Mouse (Mus musculus) small intestine, adult 2 months (tissue): ENCODE results near the gene Nt5dc1. TPM values are rescaled to one million over a fixed set of nuclear protein-coding genes. Genes with fewer than 3 reads are reported as not detected.

Experiments used
- H3K27ac ChIP-seq: fragments of 200-500 bp; 2 replicates; pipeline ENCODE4 v1.5.1; 2012; ENCODE audit warnings: low read depth, low read length, control low read depth, inconsistent platforms; ENCODE audit not compliant: insufficient read depth
- H3K27me3 ChIP-seq: fragments of 200-500 bp; 2 replicates; pipeline ENCODE4 v1.6.1; 2012; ENCODE audit warnings: mild to moderate bottlenecking, moderate library complexity, low read length, inconsistent platforms; ENCODE audit not compliant: control insufficient read depth, insufficient read depth
- H3K36me3 ChIP-seq: fragments of 200-500 bp; 2 replicates; pipeline ENCODE4 v1.6.1; 2012; ENCODE audit warnings: mild to moderate bottlenecking, low read length, control low read depth, inconsistent platforms; ENCODE audit not compliant: control insufficient read depth, insufficient read depth
- H3K4me1 ChIP-seq: fragments of 200-500 bp; 2 replicates; pipeline ENCODE4 v1.6.1; 2012; ENCODE audit warnings: low read length, inconsistent platforms, mixed read lengths; ENCODE audit not compliant: control insufficient read depth, insufficient read depth, insufficient read length
- H3K4me3 ChIP-seq: fragments of 200-500 bp; 2 replicates; pipeline ENCODE4 v1.5.1; 2012; ENCODE audit warnings: low read depth, mild to moderate bottlenecking, control low read depth, inconsistent platforms, low read length, moderate library complexity
- CTCF ChIP-seq: fragments of 200-500 bp; IDR thresholded peaks from 2 replicates; pipeline ENCODE4 v1.5.1; 2012; ENCODE audit warnings: low read depth, mild to moderate bottlenecking, control low read depth, inconsistent platforms, low read length, moderate library complexity, mixed read lengths; ENCODE audit not compliant: insufficient replicate concordance, insufficient read length; ENCODE audit errors: extremely low read depth
- POLR2A ChIP-seq: fragments of 200-500 bp; IDR thresholded peaks from 2 replicates; pipeline ENCODE4 v1.6.1; 2012; ENCODE audit warnings: low read depth, mild to moderate bottlenecking, control low read depth, inconsistent platforms, low read length, moderate library complexity
- WGBS: fragments of 180-500 bp; shearing (Covaris S2); methylation state at CpG from one replicate; pipeline ENCODE4 v1.1.7; 2018; 5-methylcytosine and 5-hydroxymethylcytosine counted together
- polyA plus RNA-seq: library from polyadenylated mRNA; depleted of rRNA; stranded (reverse); fragments of >200 nt; gene quantifications from 2 replicates; pipeline ENCODE4 v1.2.3, GENCODE M21; 2012

The Nt5dc1 gene
- polyA plus RNA-seq, 1 experiment: 4.5 TPM

DNA sequence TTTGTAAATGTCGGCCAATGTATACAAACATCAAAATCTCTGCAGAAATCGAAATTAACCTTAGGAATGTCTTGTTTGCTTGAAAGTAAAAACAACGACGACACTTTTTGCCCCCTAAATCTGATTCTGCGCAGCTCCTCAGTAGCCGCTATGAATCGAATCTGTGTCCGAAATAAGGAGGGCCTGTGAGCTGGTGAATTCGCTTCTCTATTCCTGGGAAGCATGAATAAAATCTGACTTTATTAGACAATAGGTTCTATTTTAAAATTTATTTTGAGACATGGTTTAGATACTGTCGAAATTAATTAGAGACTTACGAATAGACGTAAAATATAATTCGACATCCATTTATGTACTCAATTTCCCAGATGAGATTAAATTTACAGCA, 121.4 kb downstream of the Nt5dc1 start:
- no peaks in the 10 kb centered on the region for H3K27me3 ChIP-seq
- H3K4me1 ChIP-seq: peaks cover 14% of the 10 kb centered on the region
- TF ChIP-seq POLR2A: no peak
- no peak for TF ChIP-seq CTCF
- H3K36me3 ChIP-seq: no peaks in the 10 kb centered on the region
- H3K4me3 ChIP-seq: no peak overlapping the region; the same call in 1 of the 2 replicates
- no peak overlapping the region for H3K27ac ChIP-seq
- 7% methylated on average over 13 of the region's 13 CpGs for WGBS

DNA sequence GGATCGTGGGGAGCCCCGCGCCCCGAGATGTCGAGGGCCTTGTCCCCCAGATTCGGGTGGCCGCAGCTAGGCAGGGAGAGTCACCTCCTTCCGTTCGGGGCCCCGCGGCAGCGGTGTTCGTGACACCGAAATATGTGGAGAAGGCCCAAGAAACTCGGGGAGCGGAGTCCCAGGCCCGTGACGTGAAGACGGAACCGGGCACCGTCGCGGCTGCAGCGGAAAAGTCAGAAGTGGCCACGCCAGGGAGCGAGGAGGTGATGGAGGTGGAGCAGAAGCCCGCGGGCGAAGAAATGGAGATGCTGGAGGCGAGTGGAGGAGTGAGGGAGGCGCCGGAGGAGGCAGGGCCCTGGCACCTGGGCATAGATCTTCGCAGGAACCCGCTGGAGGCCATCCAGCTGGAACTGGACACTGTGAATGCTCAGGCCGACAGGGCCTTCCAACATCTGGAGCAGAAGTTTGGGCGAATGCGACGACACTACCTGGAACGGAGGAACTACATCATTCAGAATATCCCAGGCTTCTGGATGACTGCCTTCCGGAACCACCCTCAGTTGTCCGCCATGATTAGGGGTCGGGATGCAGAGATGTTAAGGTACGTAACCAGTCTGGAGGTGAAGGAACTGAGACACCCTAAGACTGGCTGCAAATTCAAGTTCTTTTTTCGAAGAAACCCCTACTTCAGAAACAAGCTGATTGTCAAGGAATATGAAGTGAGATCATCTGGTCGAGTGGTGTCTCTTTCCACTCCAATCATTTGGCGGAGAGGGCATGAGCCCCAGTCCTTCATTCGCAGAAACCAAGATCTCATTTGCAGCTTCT, 135.7 kb downstream of the Nt5dc1 start:
- no peaks in the 10 kb centered on the region for H3K27me3 ChIP-seq
- peak overlapping the region; percentile 92 for H3K4me3 ChIP-seq
- peaks cover 5% of the 10 kb centered on the region; the same call in 1 of the 2 replicates for H3K4me1 ChIP-seq
- H3K27ac ChIP-seq: peak overlapping the region; percentile 71
- TF ChIP-seq POLR2A: no peak
- TF ChIP-seq CTCF: no peak
- H3K36me3 ChIP-seq: peaks cover 4% of the 10 kb centered on the region; the same call in 1 of the 2 replicates
- WGBS: 1% methylated on average over 47 of the region's 47 CpGs

DNA sequence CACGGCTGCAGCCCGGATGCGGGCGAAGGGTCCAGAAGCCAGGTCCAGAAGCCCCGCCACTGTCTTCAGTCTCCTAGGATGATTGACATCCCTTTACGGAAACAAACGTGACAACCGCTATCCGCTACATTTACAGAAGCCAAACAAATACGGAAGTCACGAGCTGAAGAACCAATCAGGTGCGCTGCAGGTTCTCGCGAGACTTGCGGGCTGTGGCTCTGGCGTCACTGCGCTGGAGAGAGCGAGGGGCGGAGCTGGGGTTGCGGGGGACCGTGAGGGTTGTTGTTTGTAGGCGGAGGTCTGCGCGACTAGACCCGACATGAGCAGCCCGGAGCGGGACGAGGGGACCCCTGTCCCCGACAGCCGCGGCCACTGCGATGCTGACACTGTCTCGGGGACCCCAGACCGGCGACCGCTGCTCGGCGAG, 136.4 kb downstream of the Nt5dc1 start, which contains the start of gene Tspyl1:
Tspyl1 (plus strand) TSS at position 229 of the 427 bp plus-strand sequence.
- WGBS: under 1% methylated on average over 38 of the region's 38 CpGs
- Histone ChIP-seq H3K4me3 (peak within 1 kb of the TSS; percentile 92), H3K4me1 (peaks cover 5% of the 10 kb centered on the region; the same call in 1 of the 2 replicates), H3K27me3 (no peaks in the 10 kb centered on the region), H3K27ac (peak within 1 kb of the TSS; percentile 71), H3K36me3 (no peaks in the 10 kb centered on the region)
- peak; percentile 73 for TF ChIP-seq POLR2A
- TF ChIP-seq CTCF: no peak

- Histone ChIP-seq H3K4me3 (peak overlapping the region; percentile 92), H3K27me3 (no peaks in the 10 kb centered on the region), H3K27ac (peak overlapping the region; percentile 42; the same call in 1 of the 2 replicates), H3K4me1 (peaks cover 5% of the 10 kb centered on the region; the same call in 1 of the 2 replicates), H3K36me3 (no peaks in the 10 kb centered on the region)
- TF ChIP-seq POLR2A (no peak), CTCF (no peak)
- WGBS: 11% methylated on average over 14 of the region's 14 CpGs
These were observed 137.0 kb downstream of the Nt5dc1 start for GRCm38 (mm10) chr10:34281211-34281961.

DNA sequence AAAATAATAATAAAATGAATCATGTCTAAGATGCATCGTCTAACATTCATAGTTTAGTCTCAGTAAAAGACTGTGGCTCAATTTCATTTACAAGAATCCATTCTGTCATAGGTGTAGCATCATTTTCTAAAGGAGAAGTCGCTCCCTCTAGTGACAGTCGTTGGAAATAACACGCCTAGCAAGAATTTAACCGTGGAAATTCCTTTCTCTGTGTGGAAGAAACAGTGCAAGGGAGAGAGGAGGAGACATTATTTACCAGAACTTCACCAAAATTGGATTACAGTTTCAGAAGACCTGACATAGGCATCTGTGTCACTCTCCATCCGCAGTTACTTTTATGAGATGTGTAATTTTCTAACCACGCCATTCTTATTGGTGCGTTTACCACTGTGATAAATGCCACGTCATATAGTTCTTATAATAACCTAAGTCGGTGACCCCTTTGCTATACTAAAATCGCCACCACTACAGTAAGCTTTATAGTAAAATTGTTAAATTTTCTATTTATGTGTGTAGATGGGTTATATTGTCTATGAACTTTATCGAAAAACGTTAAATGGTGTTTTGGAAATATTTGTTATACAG, 137.7 kb downstream of the Nt5dc1 start:
- Histone ChIP-seq H3K36me3 (no peaks in the 10 kb centered on the region), H3K4me3 (no peak overlapping the region), H3K4me1 (peaks cover 5% of the 10 kb centered on the region; the same call in 1 of the 2 replicates), H3K27ac (no peak overlapping the region), H3K27me3 (no peaks in the 10 kb centered on the region)
- WGBS: 14% methylated on average over 13 of the region's 13 CpGs
- TF ChIP-seq POLR2A: no peak
- no peak for TF ChIP-seq CTCF

DNA sequence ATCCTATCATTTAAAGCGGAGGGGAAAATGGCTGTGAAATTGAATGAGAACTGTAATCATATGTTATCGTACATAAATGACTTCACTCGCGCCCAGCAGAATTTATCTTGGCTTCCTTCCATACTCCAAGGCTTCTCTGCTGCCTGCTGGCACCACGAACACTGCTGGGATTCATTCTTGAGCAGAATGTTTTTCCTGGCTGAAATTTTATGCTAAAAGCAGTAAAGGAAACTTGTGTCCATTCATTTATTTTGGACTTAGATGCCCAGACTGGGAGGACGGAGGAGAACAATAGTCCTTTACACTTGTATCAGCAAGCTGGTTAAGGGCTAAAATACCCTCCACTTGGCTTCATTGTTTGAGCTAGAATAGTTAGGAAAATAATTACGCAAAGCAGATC, 146.7 kb downstream of the Nt5dc1 start:
- Histone ChIP-seq H3K36me3 (no peaks in the 10 kb centered on the region), H3K27ac (no peak overlapping the region), H3K4me1 (no peaks in the 10 kb centered on the region), H3K27me3 (no peaks in the 10 kb centered on the region), H3K4me3 (no peak overlapping the region)
- WGBS: 35% methylated on average over 7 of the region's 7 CpGs
- TF ChIP-seq POLR2A: no peak
- TF ChIP-seq CTCF: no peak

GRCm38 (mm10) chr10:34267312-34268070, 150.9 kb downstream of the Nt5dc1 start:
- Histone ChIP-seq H3K36me3 (no peaks in the 10 kb centered on the region), H3K4me1 (no peaks in the 10 kb centered on the region), H3K27ac (no peak overlapping the region), H3K4me3 (no peak overlapping the region), H3K27me3 (no peaks in the 10 kb centered on the region)
- WGBS: 29% methylated on average over 5 of the region's 5 CpGs
- no peak for TF ChIP-seq CTCF
- TF ChIP-seq POLR2A: no peak
